Mouse (Mus musculus): Measurements from ENCODE around the gene Ep400. TPM values are rescaled to one million over a fixed set of nuclear protein-coding genes. Genes with fewer than 3 reads are reported as not detected.

Gene Ep400
- total RNA-seq, 2 experiments from 2014 or later = 84.9 to 86.1 TPM

- DNase-seq (ENCODE audit: extremely low spot score in 1 of 2, low spot score in 2 of 2) = no peak
- intact Hi-C loops (cut with DNase I) = no loop called here
These were observed 59.1 kb downstream of the Ep400 start for GRCm38 (mm10) chr5:110711455-110711854.

GRCm38 (mm10) chr5:110709256-110709655 lies 61.3 kb downstream of the Ep400 start:
- intact Hi-C loops (cut with DNase I) = no loop called here
- DNase-seq (ENCODE audit: extremely low spot score in 1 of 2, low spot score in 2 of 2) = no peak

- DNase-seq (ENCODE audit: extremely low spot score in 1 of 2, low spot score in 2 of 2) = no peak
- intact Hi-C loops (cut with DNase I) = loop anchor here (5.0 kb wide), 1 partner anchor 37 kb away; no protein-coding TSS in a partner anchor
These were observed 66.5 kb downstream of the Ep400 start for GRCm38 (mm10) chr5:110704004-110704403.

- DNase-seq (ENCODE audit: extremely low spot score in 1 of 2, low spot score in 2 of 2) = no peak
- intact Hi-C loops (cut with DNase I) = no loop called here
These were observed 71.9 kb downstream of the Ep400 start for GRCm38 (mm10) chr5:110698617-110699016.

GRCm38 (mm10) chr5:110682041-110682440 lies 88.5 kb downstream of the Ep400 start:
- intact Hi-C loops (cut with DNase I) = no loop called here
- DNase-seq (ENCODE audit: extremely low spot score in 1 of 2, low spot score in 2 of 2) = no peak

GRCm38 (mm10) chr5:110665486-110666121 lies 104.9 kb downstream of the Ep400 start:
- intact Hi-C loops (cut with DNase I) = loop anchor here (5.0 kb wide), 1 partner anchor 37 kb away; no protein-coding TSS in a partner anchor

GRCm38 (mm10) chr5:110664750-110665269 lies 105.7 kb downstream of the Ep400 start:
- intact Hi-C loops (cut with DNase I) = loop anchor here (5.0 kb wide), 1 partner anchor 37 kb away; no protein-coding TSS in a partner anchor
- no peak for DNase-seq (ENCODE audit: extremely low spot score in 1 of 2, low spot score in 2 of 2)

More at GRCm38 (mm10) chr5:110665486-110666121, 104.9 kb downstream of the Ep400 start:
- no peak for DNase-seq (ENCODE audit: extremely low spot score in 1 of 2, low spot score in 2 of 2)

- intact Hi-C loops (cut with DNase I) = no loop called here
- DNase-seq (ENCODE audit: extremely low spot score in 1 of 2, low spot score in 2 of 2) = no peak
These were observed 106.5 kb downstream of the Ep400 start for GRCm38 (mm10) chr5:110664041-110664440.

- DNase-seq (ENCODE audit: extremely low spot score in 1 of 2, low spot score in 2 of 2) = no peak
- intact Hi-C loops (cut with DNase I) = no loop called here
These were observed 110.8 kb downstream of the Ep400 start for GRCm38 (mm10) chr5:110659682-110660081.

- no peak for DNase-seq (ENCODE audit: extremely low spot score in 1 of 2, low spot score in 2 of 2)
- intact Hi-C loops (cut with DNase I) = no loop called here
These were observed 116.8 kb downstream of the Ep400 start for GRCm38 (mm10) chr5:110653686-110654085.

GRCm38 (mm10) chr5:110652719-110653648 lies 117.5 kb downstream of the Ep400 start, which contains the start of the genes Noc4l and Ddx51:
Gene Noc4l, minus strand, starts transcription at chr5:110653417.
Gene Ddx51, plus strand, starts transcription at chr5:110653451.
- DNase-seq (ENCODE audit: extremely low spot score in 1 of 2, low spot score in 2 of 2) = peak; percentile 92 to 98
- intact Hi-C loops (cut with DNase I) = no loop called here

- intact Hi-C loops (cut with DNase I) = no loop called here
These were observed 124.1 kb downstream of the Ep400 start for GRCm38 (mm10) chr5:110646377-110646776.

GRCm38 (mm10) chr5:110639459-110639858 lies 131.1 kb downstream of the Ep400 start:
- DNase-seq (ENCODE audit: extremely low spot score in 1 of 2, low spot score in 2 of 2) = peak; percentile 71 to 75
- intact Hi-C loops (cut with DNase I) = loop anchor here (5.0 kb wide), 1 partner anchor 282 kb away; no protein-coding TSS in a partner anchor

More at GRCm38 (mm10) chr5:110646377-110646776, 124.1 kb downstream of the Ep400 start:
- no peak for DNase-seq (ENCODE audit: extremely low spot score in 1 of 2, low spot score in 2 of 2)

- no peak for DNase-seq (ENCODE audit: extremely low spot score in 1 of 2, low spot score in 2 of 2)
- intact Hi-C loops (cut with DNase I) = loop anchor here (5.0 kb wide), 1 partner anchor 281 kb away; no protein-coding TSS in a partner anchor
These were observed 132.0 kb downstream of the Ep400 start for GRCm38 (mm10) chr5:110638306-110639074.

GRCm38 (mm10) chr5:110635951-110636707 lies 134.4 kb downstream of the Ep400 start:
- DNase-seq (ENCODE audit: extremely low spot score in 1 of 2, low spot score in 2 of 2) = peak in 1 of 2 experiments; percentile 22
- intact Hi-C loops (cut with DNase I) = loop anchor here (1.0 to 5.0 kb wide), 2 partner anchors 143 to 279 kb away; no protein-coding TSS in a partner anchor

GRCm38 (mm10) chr5:110629525-110630120 lies 140.9 kb downstream of the Ep400 start:
- intact Hi-C loops (cut with DNase I) = no loop called here

GRCm38 (mm10) chr5:110628156-110628555 lies 142.4 kb downstream of the Ep400 start:
- no peak for DNase-seq (ENCODE audit: extremely low spot score in 1 of 2, low spot score in 2 of 2)
- intact Hi-C loops (cut with DNase I) = no loop called here

More at GRCm38 (mm10) chr5:110629525-110630120, 140.9 kb downstream of the Ep400 start:
- no peak for DNase-seq (ENCODE audit: extremely low spot score in 1 of 2, low spot score in 2 of 2)
